Mouse (Mus musculus) C2C12 (cell line): ENCODE data around the gene Tnfrsf13b.

Source experiments
- CTCF ChIP-seq: IDR thresholded peaks from one replicate; pipeline ENCODE4 v1.5.1; 2011; ENCODE audit not compliant: control insufficient read depth, insufficient read depth, insufficient read length
- FOSL1 ChIP-seq: IDR thresholded peaks from one replicate; pipeline ENCODE4 v1.8.0; 2011; ENCODE audit warnings: mild to moderate bottlenecking, low read length; ENCODE audit not compliant: poor library complexity, insufficient read depth, severe bottlenecking
- MAX ChIP-seq: IDR thresholded peaks from one replicate; pipeline ENCODE4 v1.6.1; 2011; ENCODE audit warnings: mild to moderate bottlenecking, control low read depth
- MYOD1 ChIP-seq: IDR thresholded peaks from one replicate; pipeline ENCODE4 v1.6.1; 2011; ENCODE audit warnings: low read depth; ENCODE audit not compliant: control insufficient read depth, insufficient read length
- MYOG ChIP-seq: IDR thresholded peaks from one replicate; pipeline ENCODE4 v1.6.1; 2011; ENCODE audit not compliant: control insufficient read depth, insufficient read length; ENCODE audit errors: extremely low read depth
- USF1 ChIP-seq: IDR thresholded peaks from one replicate; pipeline ENCODE4 v1.6.1; 2011; ENCODE audit warnings: low read depth, mild to moderate bottlenecking, control low read depth, moderate library complexity

GRCm38 (mm10) chr11:61142941-61143530 lies 16.5 kb downstream of the Tnfrsf13b start:
- TF ChIP-seq FOSL1 (no peak), CTCF (no peak), USF1 (no peak), MYOG (no peak), MAX (no peak), MYOD1 (no peak)
